Mouse (Mus musculus) heart, adult 2 months (tissue): ENCODE results near the gene Olfr522.

Source experiments
- CTCF ChIP-seq: fragments of 200-600 bp; IDR thresholded peaks from 2 replicates; pipeline ENCODE4 v1.8.1; 2022; ENCODE audit warnings: antibody characterized with exemption, mild to moderate bottlenecking, moderate library complexity
- POLR2A ChIP-seq: fragments of 200-500 bp; IDR thresholded peaks from 2 replicates; pipeline ENCODE4 v1.6.1; 2011; ENCODE audit warnings: mild to moderate bottlenecking, low read depth, low read length, control low read depth; ENCODE audit not compliant: insufficient read depth

DNA sequence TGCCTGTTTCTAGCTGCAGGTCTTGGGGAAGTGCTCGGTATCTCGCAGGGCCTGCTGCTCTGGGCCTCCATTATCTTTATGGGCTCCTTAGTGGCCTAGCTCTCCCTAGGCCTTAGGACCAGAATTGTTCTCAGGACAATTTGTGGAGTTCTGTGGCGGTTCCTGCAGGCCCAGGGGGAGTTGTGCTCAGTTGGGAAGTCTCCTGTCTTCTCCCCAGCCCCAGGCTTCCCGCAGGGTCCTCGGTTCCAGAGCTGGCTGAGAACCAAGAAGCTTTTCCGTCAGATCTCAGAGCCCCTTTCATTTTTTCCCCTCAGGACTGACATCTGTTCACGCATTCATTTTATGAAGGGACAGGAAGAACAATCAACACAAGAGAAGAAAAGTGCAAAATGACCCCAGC is at the start of gene Olfr522:
- TF ChIP-seq CTCF: no peak
- TF ChIP-seq POLR2A: no peak
